Mouse (Mus musculus) cerebellum, adult 8-10 months (tissue): ENCODE data around the gene Agap1.

Experiments used
- DNase-seq: peaks from one replicate; pipeline ENCODE4 v3.0.0; 2022

Agap1 gene

DNA sequence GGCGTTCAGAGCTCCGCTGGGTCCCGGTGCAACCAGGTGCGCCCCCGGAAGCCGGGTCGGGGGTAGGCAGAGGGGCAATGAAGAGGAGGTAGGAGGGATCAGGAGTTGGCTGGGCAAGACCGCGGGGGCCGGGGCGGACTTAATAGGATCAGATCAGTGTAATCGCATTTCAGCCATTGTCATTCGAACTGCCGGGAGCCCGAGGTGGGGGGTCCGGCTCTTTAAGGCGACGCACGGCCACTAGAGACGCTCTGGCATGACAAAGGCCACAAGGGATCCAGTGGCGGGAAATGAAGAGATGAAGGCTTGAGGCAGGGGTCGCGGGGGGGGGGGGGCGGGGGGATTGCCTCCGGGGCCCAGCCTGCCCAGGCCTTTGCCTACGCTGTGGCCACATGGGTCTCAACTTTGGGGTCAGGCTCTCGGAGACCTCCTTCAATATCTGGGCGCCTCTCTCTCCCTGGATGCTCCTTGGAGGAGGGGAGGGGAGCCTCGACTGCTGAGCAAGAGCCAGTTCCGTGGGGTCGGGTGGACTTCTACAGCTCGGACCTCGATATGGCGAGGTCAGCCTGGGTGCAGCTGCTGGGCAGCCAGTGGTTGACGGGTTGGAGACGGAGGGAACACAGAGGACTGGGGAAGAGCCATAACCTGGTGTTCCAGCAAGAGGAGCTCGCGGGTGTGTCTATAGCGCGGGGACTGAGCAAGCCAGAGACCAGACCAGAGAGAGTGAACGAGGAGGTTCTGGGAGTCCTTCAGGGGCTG, 468.5 kb downstream of the Agap1 start:
- DNase-seq = no peak

DNA sequence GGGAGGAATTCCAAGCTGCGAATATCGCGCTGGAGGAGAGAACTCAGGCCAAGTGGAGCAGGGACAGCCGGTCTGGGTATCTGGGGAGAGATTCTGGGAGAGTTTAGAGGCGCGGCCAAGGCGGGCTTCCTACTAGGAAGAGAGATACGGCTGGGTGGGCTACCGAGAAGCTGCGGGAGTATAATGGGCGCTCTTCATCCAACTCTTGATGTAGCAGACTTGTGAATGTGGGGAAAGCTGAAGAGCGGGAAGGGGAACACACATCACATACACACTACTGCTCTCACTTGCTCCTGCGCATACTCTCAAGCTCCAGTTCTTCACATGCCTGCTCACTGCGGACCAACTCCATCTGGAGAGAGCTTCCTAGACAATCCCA, 469.0 kb downstream of the Agap1 start:
- DNase-seq = no peak

GRCm38 (mm10) chr1:89925501-89926190, 471.0 kb downstream of the Agap1 start:
- no peak for DNase-seq

- no peak for DNase-seq
These were observed 472.0 kb downstream of the Agap1 start for GRCm38 (mm10) chr1:89926583-89927060.

GRCm38 (mm10) chr1:89927061-89927661, 472.6 kb downstream of the Agap1 start:
- DNase-seq = no peak

GRCm38 (mm10) chr1:89928676-89929075, 474.1 kb downstream of the Agap1 start:
- no peak for DNase-seq

DNA sequence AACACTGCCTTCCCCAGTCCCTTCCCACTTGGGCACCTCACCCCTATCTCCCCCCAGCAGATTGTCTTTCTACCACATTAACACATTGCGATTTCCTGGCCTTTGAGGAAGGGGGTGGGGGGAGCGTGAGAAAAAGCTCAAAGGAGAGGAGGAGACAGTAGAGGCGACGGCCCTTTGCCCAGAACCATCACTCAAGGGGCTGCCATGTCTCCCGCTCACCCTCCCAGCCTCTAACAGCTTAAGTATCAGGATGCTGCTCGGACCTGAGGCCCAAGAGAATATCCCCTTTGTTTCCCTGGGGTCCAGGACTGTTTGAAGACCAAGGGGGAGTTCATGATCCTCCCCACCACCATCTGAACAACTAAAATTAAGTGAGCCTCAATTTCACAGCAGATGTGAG, 474.6 kb downstream of the Agap1 start:
- DNase-seq = no peak

DNA sequence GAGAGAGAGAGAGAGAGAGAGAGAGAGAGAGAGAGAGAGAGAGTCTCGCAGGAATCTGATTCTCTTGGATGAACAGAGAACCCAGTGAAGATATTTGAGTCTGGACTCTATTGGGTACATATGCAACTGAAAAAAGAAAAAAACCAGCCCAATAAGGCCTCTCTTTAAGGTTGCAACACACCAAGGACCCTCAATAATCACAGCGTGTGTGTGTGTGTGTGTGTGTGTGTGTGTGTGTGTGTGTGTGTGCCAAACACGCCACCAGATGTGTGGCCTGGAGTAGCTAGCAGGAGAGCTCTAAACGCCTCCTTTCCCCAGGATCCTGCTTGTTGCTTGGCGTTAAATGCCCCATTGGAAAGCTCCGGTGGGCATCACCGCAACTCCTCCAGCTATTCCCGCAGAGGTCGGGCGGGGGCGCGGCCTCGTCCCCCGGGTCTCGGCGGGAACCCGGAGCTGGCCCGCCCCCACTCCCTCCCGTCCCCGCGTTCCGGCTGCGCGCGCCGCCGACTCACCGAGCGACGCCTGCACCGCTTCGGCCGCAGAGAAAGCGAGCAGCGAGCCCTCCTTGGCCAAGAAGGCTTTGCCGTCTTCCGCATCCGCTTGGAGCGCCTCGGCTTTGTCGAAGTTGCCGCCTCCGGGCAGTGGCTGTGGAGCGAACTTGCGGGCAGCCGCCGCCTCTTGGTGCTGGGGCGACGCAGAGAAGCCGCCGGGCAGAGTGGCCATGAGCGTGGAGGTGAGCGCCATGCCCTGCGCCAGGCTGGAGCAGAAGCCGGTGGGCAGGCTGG, 475.3 kb downstream of the Agap1 start:
- DNase-seq = no peak

GRCm38 (mm10) chr1:89930551-89930950, 475.9 kb downstream of the Agap1 start:
- no peak for DNase-seq

DNA sequence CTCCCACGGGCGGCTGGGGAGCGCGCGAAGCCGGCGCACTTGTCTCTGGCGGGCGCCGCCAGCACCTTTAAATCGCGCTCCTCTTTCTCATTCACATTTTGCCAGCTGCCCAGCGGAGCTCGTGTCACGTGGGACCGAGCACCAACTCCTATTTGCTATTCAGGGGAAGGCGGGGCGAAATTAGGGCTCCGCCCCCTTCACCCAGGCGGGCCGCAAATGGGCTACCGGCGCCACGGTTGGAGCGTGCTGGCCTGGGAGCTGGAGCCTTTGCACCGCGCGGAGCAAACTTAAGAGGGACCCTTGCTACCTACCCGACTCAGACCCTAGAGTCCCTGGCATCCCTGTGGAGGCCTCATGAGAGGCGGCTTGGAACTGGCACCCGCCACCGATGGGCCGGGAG, 476.5 kb downstream of the Agap1 start, which contains the start of gene Gbx2:
Gene Gbx2 (minus strand): TSS at position 60 of the 400 bp plus-strand sequence.
- no peak for DNase-seq

DNA sequence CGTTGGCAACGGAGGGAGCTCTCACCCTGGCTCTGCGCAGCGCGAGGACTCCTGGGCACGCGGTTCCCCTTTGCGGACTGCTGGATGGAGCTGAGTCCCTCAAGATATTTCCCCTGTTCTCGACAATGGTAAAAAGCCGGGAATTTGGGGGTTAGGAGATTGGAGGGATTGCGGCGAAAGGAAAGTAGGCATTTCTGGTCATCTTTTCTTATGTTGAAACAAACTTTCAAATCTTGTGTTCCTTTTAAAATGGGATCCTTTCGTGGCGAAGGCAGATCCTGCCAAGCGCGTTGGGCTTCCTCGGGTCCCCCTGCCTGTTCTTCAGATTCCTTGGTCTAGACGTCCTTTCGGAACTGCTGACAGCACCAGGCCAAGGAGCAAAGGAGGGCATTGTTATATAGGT, 477.4 kb downstream of the Agap1 start:
- DNase-seq = no peak

DNA sequence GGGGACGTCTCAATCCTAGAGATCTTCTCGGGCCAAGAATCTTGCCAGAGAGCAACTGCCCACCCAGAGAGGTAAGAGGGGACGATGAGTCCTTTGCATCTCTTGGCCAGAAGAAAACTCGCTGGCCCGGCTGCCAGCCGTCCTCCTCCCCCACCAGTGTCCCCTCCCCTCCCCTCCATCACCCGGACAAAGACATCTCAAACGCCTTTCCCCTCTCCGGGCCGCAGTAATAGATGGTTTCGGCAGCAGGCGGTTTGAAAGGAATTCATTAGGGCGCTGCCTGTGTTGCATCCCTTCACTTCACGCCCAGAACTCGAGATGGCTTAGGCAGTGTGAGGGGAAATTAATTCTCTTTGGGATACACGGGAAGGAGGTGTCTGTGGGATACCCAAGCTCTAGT, 478.0 kb downstream of the Agap1 start:
- DNase-seq = no peak

GRCm38 (mm10) chr1:89933028-89933427, 478.4 kb downstream of the Agap1 start:
- no peak for DNase-seq

DNA sequence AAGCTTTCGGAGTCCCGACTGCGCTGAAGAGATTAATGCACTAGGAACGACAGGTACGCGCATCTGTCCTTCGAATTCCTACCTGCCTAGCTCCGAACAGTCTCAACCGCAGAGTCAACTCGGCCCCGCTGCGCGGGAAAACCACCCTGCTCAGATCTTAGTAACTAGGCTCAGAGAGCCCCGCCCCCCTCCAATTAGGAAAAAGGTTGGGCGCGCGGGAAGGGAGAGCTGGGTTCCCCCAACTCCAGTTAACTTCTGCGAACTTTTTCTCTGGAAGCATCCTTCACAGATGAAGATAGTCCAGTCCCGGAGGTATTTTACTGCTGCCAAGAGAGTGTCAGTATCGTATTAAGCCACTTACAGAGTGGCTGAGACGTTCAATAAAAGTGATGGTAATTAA, 479.2 kb downstream of the Agap1 start:
- no peak for DNase-seq

- no peak for DNase-seq
These were observed 480.0 kb downstream of the Agap1 start for GRCm38 (mm10) chr1:89934316-89935260.

- no peak for DNase-seq
These were observed 481.1 kb downstream of the Agap1 start for GRCm38 (mm10) chr1:89935493-89936348.

GRCm38 (mm10) chr1:89938884-89939595, 484.4 kb downstream of the Agap1 start:
- no peak for DNase-seq

DNA sequence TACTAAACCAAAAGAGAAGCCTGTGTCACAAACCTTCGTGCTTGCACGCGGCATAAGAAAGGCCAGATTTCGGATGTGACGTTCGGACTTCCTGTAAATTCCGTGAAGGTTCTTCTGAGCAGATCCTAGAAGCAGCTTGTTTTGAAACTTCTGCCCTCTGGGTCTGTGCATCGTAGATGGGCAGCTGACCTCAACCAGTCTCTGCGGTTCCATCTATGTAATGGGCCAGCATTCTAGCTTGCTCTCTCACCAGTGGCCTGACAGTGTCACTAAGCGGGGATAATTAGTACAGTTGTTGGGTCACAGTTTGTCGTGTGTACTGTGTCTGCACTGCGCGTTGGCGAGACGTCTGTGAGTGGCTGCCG, 485.0 kb downstream of the Agap1 start:
- DNase-seq = no peak

DNA sequence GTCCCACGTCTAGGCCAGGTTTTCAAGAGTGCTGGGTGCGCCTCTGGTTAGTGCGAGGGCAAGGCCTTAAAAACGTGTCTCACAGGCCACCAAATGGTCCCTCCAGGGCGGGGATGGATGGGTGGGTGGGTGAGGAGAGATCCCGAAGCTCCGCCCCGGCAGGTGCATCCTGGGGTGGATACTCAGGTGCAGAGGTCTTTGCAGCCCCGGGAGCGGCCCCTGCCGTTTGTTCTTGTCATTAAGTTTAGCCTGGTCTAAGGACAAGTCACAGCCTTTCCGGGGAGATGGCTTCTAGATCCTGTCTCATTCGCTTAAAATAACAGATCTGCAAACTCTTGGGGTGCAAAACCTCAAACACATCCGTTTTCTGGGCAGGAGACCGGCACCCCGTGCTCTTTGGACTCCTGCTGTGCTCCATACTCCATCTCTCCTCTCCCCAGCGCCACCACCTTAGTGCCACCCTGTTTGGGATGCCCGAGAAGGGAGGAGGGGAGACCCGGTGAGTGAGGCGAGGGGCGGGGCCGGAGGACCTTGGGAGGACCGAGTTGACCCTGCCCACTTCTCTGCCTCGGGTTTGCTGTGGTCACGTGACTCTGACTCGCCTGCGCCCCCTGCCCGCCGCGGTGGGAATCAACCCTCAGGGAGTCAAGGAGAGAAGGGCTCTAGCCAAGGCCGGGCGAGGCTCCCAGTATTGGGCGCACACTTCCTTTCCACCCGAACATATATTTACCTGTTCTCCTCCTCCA, 485.5 kb downstream of the Agap1 start:
- DNase-seq = peak; percentile 33
